Mouse (Mus musculus) thymus, postnatal 0 days (tissue): ENCODE results near the gene Hspa1l. TPM values are rescaled to one million over a fixed set of nuclear protein-coding genes. Genes with fewer than 3 reads are reported as not detected.
"Not testable (repeated sequence)": the region's sequence is repeated elsewhere in the genome, so short reads cannot be mapped to it uniquely, and the experiment has no call there.

Experiments
- DNase-seq: peaks from one replicate; pipeline ENCODE4 v3.0.0-alpha.2; 2015; ENCODE audit warnings: low spot score
- polyA plus RNA-seq: library from polyadenylated mRNA; unstranded; fragments of >200 nt; fragmentation: Nextera tagmentation; extraction: Ambion mirVana; gene quantifications from 2 replicates; pipeline ENCODE4 v1.2.1, GENCODE M21; 2015

The Hspa1l gene
- polyA plus RNA-seq, 1 experiment from 2014 or later: 0.27 TPM

DNA sequence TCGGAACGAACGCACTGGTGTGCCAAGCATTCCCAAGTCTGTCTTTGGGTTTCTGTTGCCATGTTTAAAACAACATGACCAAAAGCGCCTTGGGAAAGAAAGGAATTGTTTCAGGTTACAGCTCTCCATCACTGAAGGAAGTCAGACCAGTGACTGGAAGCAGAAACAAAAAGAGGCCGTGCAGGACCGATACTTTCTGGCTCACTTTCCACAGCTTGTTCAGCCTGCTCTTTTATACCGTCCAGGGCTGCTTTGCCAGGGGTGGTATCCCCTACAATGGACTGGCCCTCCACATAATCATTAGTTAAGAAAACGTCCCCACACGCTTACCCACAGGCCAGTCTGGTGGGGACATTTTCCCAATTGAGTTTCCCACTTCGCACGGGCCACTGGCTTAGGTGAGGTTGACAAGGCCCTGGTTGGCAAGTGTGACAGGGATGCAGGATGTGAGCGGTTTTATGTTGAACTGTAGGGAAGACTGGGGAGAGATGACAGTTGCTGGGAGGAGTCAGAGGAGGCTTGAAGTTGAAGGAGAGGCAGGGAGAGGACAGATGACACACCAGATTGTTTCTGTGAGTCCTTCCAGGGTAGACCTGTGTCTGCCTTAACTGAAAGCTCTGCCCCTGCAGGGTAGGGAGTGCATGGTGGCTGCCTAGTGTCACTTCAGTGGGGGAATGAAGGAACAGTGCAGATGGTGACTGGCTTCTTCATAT lies 29.8 kb downstream of the Hspa1l start:
- peak; percentile 35 for DNase-seq

DNA sequence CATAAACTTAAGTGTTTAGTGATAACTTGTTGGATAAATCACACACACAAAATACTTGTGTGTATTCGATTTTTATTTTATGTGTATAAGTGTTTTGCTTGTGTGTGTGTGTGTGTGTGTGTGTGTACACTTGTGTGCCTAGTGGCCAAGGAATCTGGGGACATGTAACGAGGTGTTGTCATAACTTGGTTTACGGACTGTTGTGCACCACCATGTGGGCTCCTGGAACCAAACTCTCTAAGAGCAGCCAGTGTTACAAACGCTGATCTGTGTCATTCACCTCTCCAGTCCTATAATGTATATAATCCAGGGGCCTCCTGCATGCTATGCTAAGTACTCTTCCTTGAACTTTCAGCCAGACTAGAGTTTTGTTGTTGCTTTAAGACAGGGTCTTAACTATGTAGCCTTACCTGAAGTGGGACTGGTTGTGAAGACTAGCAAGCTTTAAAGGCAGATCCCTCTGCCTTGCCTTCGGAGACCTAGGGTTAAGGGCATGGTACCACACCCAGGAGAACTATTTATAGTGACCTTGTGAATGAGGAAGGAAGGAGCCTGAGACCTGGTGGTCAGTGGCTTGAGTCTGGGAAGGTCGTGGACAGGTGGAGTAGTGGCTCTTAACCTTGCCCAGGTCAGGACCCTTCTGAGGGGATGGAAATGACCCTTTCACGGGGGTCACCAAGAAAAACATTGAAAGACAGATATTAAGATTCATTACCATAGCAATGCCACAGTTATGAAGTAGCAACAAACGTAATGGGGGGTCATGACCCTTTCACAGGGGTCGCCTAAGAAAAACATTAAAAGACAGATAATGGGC lies 30.7 kb downstream of the Hspa1l start:
- no peak for DNase-seq

- no peak for DNase-seq
Measured at GRCm38 (mm10) chr17:35004075-35004717, 31.7 kb downstream of the Hspa1l start.

GRCm38 (mm10) chr17:35005158-35005557 lies 32.7 kb downstream of the Hspa1l start:
- no peak for DNase-seq

DNA sequence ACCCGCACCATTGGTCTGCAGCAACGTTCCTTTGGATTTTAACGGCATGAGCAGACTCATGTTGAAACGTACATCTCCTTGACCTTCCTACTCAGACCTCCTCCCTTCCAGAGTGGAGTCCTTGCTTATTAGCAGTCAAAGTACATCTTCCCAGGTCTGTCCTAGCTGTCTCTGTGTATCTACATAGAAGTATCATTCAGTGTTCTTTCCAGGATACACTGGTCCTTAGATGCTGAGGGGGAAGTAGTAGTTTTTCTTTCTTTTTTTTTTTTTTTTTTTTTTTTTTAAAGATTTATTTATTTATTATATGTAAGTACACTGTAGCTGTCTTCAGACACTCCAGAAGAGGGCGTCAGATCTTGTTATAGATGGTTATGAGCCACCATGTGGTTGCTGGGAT lies 33.4 kb downstream of the Hspa1l start:
- not testable (repeated sequence) for DNase-seq

GRCm38 (mm10) chr17:35007387-35007991 lies 35.0 kb downstream of the Hspa1l start:
- DNase-seq: no peak

DNA sequence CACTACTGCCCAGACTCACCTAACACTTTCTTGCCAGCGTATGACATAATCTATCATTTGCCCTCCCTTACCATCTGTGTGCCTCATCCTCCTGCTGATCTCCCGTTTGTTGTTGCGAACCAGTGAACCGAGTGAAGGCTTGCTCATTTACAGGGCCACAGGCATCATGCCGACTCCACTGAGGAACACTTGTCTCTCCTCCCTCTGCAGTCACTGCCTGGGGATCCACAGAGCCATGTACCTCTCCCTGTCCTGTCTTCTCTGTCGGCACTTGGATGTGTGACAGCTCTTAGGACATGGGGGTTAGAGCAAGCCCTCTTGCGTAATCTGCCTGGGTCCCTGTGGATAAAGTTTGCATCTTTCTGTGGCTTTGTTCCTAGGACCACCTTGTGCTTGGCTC lies 37.1 kb downstream of the Hspa1l start:
- no peak for DNase-seq

GRCm38 (mm10) chr17:35011440-35011839 lies 38.9 kb downstream of the Hspa1l start:
- no peak for DNase-seq

GRCm38 (mm10) chr17:35012430-35012829 lies 39.9 kb downstream of the Hspa1l start:
- DNase-seq: no peak

GRCm38 (mm10) chr17:35013221-35013620 lies 40.7 kb downstream of the Hspa1l start:
- no peak for DNase-seq

DNA sequence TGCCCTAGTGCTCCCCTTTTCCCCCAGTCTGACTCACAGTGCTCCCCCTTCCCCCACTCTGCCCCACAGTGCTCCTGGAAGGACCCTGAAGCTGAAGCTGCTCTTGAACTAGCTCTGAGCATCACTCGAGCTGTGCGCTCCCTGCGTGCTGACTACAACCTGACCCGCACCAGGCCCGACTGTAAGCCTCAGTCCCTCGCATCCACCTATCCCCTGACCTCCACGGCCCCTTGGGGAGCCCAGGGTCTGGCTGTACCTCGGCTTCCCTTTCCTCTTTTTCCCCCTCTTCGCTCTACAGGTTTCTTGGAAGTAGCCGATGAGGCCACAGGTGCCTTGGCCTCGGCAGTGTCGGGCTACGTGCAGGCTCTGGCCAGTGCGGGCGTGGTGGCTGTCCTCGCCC lies 42.8 kb downstream of the Hspa1l start:
- no peak for DNase-seq

DNA sequence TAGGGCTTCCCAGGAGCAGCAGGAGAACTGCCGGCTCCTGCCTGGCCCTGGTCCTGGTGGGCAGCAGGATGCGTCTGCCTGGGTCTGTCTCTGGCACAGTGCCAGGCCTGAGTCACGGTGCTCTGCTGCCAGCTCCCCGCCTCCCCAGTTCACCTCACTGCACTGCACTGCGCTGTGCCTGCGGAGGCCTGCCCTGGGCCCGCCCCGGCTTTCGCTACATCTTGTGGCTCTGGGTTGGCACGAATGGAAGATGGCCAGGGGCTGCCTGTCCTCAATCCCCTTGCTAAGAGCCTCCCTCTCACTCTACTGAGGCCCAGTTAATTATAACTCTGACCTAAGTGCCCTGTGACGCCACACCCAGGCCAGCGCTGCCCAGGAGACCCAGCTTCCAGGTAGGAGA lies 43.9 kb downstream of the Hspa1l start, which contains the start of gene Vwa7:
Gene Vwa7, plus strand, starts transcription at position 204 of the 400 bp plus-strand sequence.
- DNase-seq: no peak

- peak; percentile 48 for DNase-seq
Measured at GRCm38 (mm10) chr17:35016791-35017705, 44.5 kb downstream of the Hspa1l start.

- DNase-seq: no peak
Measured at GRCm38 (mm10) chr17:35017706-35018030, 45.2 kb downstream of the Hspa1l start.

DNA sequence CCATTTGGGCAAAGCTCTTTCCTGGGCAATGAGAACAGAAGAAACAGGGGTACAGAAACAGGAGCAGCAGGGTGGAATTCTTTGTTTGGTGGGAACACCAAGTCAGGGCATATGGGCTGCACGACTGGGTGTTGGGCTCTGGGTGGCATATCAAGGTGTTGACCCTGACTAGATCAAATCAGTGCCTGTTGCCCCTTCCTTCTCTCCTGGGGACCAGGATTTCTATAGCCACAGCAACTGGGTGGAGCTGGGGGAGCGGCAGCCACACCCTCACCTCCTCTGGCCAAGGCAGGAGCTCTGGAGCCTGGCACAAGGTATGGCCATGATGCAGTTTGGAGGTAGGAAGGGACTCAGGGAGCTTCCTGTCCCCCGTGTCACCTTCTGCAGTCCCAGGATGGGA lies 45.7 kb downstream of the Hspa1l start:
- no peak for DNase-seq

DNA sequence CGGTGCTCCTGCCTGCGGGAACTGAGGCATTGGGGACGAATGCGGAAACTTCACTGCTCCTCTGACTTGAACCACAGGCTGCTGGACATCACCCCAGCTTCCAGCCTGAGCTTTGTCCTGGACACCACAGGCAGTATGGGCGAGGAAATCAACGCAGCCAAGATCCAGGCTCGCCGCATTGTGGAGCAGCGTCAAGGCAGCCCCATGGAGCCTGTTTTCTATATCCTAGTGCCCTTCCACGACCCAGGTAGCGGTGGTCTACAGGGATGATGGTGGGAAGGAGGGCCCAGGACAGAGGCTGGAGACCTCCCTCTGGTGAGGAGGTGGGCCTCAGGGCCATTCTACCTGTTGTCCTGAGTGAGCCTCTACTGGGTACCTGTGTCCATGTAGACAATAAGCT lies 47.4 kb downstream of the Hspa1l start:
- DNase-seq: no peak

DNA sequence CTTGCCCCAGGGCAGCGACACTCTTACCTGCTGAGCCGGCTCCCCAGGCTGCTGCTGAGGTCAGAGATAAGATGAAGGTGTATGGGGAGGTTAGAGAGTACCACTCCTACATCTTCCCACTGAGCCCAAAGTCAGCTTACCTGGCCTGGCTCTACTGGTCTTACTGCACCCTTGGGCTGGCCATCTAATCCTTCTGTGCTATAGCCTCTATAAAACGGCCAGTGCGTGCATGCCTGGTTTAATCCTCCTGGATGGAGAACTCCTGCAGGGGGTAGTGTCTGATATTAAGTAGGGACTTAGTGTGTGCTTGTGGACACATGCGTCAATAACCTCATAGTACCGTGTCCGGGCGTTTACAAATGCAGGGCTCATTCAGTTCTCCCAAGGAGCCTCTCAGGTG lies 48.0 kb downstream of the Hspa1l start:
- no peak for DNase-seq

DNA sequence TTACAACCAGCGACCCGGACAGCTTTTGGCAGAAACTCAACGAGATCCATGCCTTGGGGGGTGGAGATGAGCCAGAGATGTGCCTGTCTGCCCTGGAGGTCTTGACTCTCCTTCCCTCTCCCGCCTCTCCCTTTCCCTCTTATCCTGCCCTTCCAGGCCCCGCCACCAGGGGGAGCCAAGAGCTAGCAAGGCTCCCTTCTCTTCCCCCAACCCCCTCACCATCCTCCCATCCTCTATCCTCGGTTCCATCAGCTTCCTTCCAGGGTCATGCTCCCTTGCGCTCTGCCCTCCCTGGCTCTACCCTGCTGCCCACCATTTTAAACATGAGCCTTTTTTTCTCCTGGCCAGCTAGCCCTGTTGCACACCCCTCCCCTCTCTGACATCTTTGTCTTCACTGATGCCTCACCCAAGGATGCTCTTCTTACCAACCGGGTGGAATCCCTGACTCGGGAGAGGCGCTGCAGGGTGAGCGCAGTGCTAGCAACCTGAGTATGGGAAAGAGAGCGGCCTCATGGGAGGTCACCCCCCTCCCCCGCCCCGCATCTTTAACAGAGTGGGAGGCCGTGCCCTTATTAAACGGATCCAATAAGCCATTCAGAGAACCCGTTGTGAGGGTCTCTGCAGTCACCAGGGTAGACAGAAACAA lies 48.8 kb downstream of the Hspa1l start:
- DNase-seq: peak; percentile 82

- no peak for DNase-seq
Measured at GRCm38 (mm10) chr17:35021842-35022477, 49.5 kb downstream of the Hspa1l start.

- no peak for DNase-seq
Measured at GRCm38 (mm10) chr17:35022541-35023060, 50.1 kb downstream of the Hspa1l start.
